Mouse (Mus musculus): Measurements from ENCODE around the gene Sart1.

GRCm38 (mm10) chr19:5431911-5432464 lies 43.5 kb upstream of the Sart1 start:
- no peak for TF ChIP-seq EP300 (IDR thresholded peaks at IDR 0.05; ENCODE audit: low read depth)
- no peak for TF ChIP-seq CTCF (IDR thresholded peaks at IDR 0.05; ENCODE audit: low read depth)
